In genomic region chr10:19811436-19812172, GRCm38 (mm10) we compare ENCODE assay signal across 8 mouse cellular contexts. TPM values are rescaled to one million over a fixed set of nuclear protein-coding genes. Genes with fewer than 3 reads are reported as not detected.
DNase-seq lines count a peak whose midpoint lies in the region; ATAC-seq and TF ChIP-seq lines count a peak whose summit lies in the region.
"Had no signal": no experiment of that assay in that cellular context is flagged by ENCODE, and none has a peak within 500 bp of the region (broad histone marks: within the 10 kb centered on the region; RNA-seq: fewer than 3 reads in every experiment).

No protein-coding gene starts in this region.

- no peak for TF ChIP-seq POLR2A in kidney, adult 2 months (IDR thresholded peaks at IDR 0.05; ENCODE audit: low read depth, low read length)

- H3K4me3 ChIP-seq in kidney, adult 2 months (ENCODE audit: insufficient read depth, low read depth, low read length): no peak overlapping the region
- H3K4me3 ChIP-seq in kidney, embryonic 15.5 days (replicated peaks): no peak overlapping the region
- no peak overlapping the region for H3K4me3 ChIP-seq in liver, embryonic 14.5 days (ENCODE audit: insufficient read depth in 1 of 2, low read depth in 2 of 2, low read length in 2 of 2)
- H3K4me3 ChIP-seq: erythroblast, embryonic 14.5 days had no signal

- H3K27ac ChIP-seq in kidney, adult 2 months (ENCODE audit: insufficient read depth, low read depth, low read length): no peak overlapping the region
- no peak overlapping the region for H3K27ac ChIP-seq in kidney, embryonic 15.5 days
- no peak overlapping the region for H3K27ac ChIP-seq in liver, embryonic 14.5 days

- no peaks in the 10 kb centered on the region for H3K9me3 ChIP-seq in kidney, embryonic 15.5 days (replicated peaks)
- no peaks in the 10 kb centered on the region for H3K9me3 ChIP-seq in liver, embryonic 14.5 days (ENCODE audit: control insufficient read depth, low read length)

- H3K27me3 ChIP-seq in kidney, adult 2 months (replicated peaks; ENCODE audit: control insufficient read depth, insufficient read depth, low read length): no peaks in the 10 kb centered on the region
- H3K27me3 ChIP-seq in kidney, embryonic 15.5 days: peaks cover 4% of the 10 kb centered on the region; the same call in 1 of the 2 replicates
- no peaks in the 10 kb centered on the region for H3K27me3 ChIP-seq in liver, embryonic 14.5 days (ENCODE audit: control insufficient read depth, insufficient read depth, low read length)

- H3K36me3 ChIP-seq in kidney, adult 2 months (ENCODE audit: control insufficient read depth, insufficient read depth, low read length): no peaks in the 10 kb centered on the region
- H3K36me3 ChIP-seq in kidney, embryonic 15.5 days: no peaks in the 10 kb centered on the region
- H3K36me3 ChIP-seq in liver, embryonic 14.5 days (replicated peaks; ENCODE audit: control insufficient read depth, insufficient read depth, low read depth): no peaks in the 10 kb centered on the region

- no peaks in the 10 kb centered on the region for H3K4me1 ChIP-seq in kidney, adult 2 months (ENCODE audit: control insufficient read depth, insufficient read depth, low read length)
- H3K4me1 ChIP-seq in kidney, embryonic 15.5 days: no peaks in the 10 kb centered on the region
- H3K4me1 ChIP-seq in liver, embryonic 14.5 days (replicated peaks; ENCODE audit: control insufficient read depth in 2 of 2, insufficient read depth in 2 of 2, low read length in 1 of 2): peaks cover 0 to 4% of the 10 kb centered on the region in 2 experiments; a peak in 1 of 4 replicates

- 64% methylated on average over 9 of the region's 9 CpGs for WGBS in kidney, adult 2 months
- 60% methylated on average over 9 of the region's 9 CpGs for WGBS in kidney, embryonic 15.5 days
- WGBS in liver, embryonic 14.5 days (ENCODE audit: insufficient replicate concordance): 41% methylated on average over 9 of the region's 9 CpGs

- ATAC-seq in kidney, embryonic 15.5 days (replicated peaks; ENCODE audit: low FRiP score): no peak
- no peak for ATAC-seq in liver, embryonic 14.5 days (ENCODE audit: insufficient read depth)
- ATAC-seq in monocyte, adult 5-6 weeks (replicated peaks; ENCODE audit: insufficient number of reproducible peaks, low FRiP score, low TSS enrichment, poor library complexity, severe bottlenecking): no peak

- TF ChIP-seq EP300 in liver, embryonic 14.5 days (IDR thresholded peaks at IDR 0.05; ENCODE audit: low read depth): no peak

- no peak overlapping the region for H3K4me2 ChIP-seq in kidney, embryonic 15.5 days
- no peak overlapping the region for H3K4me2 ChIP-seq in liver, embryonic 14.5 days (ENCODE audit: low read depth)

- peak; percentile 3 for DNase-seq in kidney, adult 2 months
- DNase-seq in B cell, adult 2 months: peak; percentile 35 to 36
- DNase-seq in ES-CJ7 (ENCODE audit: low read depth, low spot score): peak; percentile 14
- peak; percentile 49 for DNase-seq in embryo, embryonic 11 days
- no peak for DNase-seq in liver, embryonic 14.5 days (ENCODE audit: low read depth in 3 of 3, low spot score in 3 of 3)

- TF ChIP-seq CTCF in kidney, adult 2 months (conservative IDR thresholded peaks at IDR 0.05; ENCODE audit: insufficient read depth, insufficient read length, low read depth, low read length): peak; percentile 40
- TF ChIP-seq CTCF in liver, embryonic 14.5 days (IDR thresholded peaks at IDR 0.05; ENCODE audit: low read depth): peak; percentile 47

- no peak overlapping the region for H3K9ac ChIP-seq in kidney, embryonic 15.5 days
- H3K9ac ChIP-seq in liver, embryonic 14.5 days (replicated peaks): no peak overlapping the region

RNA-seq across cellular contexts. Expression of gene Slc35d3, which starts 39.7 kb away (rescaled TPM):
- polyA plus RNA-seq in kidney, adult 2 months (2012; rRNA removed): 0.08 and 0.20 TPM in 2 replicates
- polyA plus RNA-seq in kidney, embryonic 15.5 days (2015; fragmentation: Nextera tagmentation; extraction: Ambion mirVana): 0.22 and 1.1 TPM in 2 replicates
- 1.8 and 2.2 TPM in 2 replicates for polyA plus RNA-seq in liver, embryonic 14.5 days (2012; rRNA removed)
- polyA plus RNA-seq in liver, embryonic 14.5 days (2014; fragmentation: Nextera tagmentation; extraction: Ambion mirVana): 1.8 and 2.4 TPM in 2 replicates
- total RNA-seq in monocyte, adult 5-6 weeks (2017): 0.87 TPM in 1 of 3 replicates, not detected in the others

Comparison
In these comparisons a context has a peak if more than half of its experiments do, and no peak if none do; other contexts are left out.
1. DNase-seq: peak in kidney, adult 2 months (single experiment), B cell, adult 2 months (2 of 2), ES-CJ7 (single experiment) and embryo, embryonic 11 days (single experiment); none in liver, embryonic 14.5 days (0 of 3).